Mouse (Mus musculus) intestine, embryonic 16.5 days (tissue): ENCODE measurements around the gene Adamtsl1. TPM values are rescaled to one million over a fixed set of nuclear protein-coding genes. Genes with fewer than 3 reads are reported as not detected.

Experiments
- ATAC-seq: fragments of 200-750 bp; cut with Nextera tagmentation; 2 replicates; pipeline ENCODE4 v1.8.0; 2017; ENCODE audit warnings: moderate TSS enrichment, moderate library complexity
- H3K27ac ChIP-seq: fragments of 300-500 bp; sonication (generic); 2 replicates; pipeline ENCODE4 v1.5.1; 2014; ENCODE audit warnings: mild to moderate bottlenecking, low read length
- H3K27me3 ChIP-seq: fragments of 300-500 bp; sonication (generic); replicated peaks from 2 replicates; pipeline ENCODE4 v1.6.1; 2014; ENCODE audit warnings: low read length, control low read depth, mixed read lengths; ENCODE audit not compliant: control insufficient read depth, insufficient read depth
- H3K36me3 ChIP-seq: fragments of 300-500 bp; sonication (generic); 2 replicates; pipeline ENCODE4 v1.6.1; 2014; ENCODE audit warnings: low read length, control low read depth; ENCODE audit not compliant: control insufficient read depth, insufficient read depth
- H3K4me1 ChIP-seq: fragments of 300-500 bp; sonication (generic); 2 replicates; pipeline ENCODE4 v1.6.1; 2014; ENCODE audit warnings: low read length, control low read depth, mixed read lengths; ENCODE audit not compliant: control insufficient read depth, insufficient read depth
- H3K4me2 ChIP-seq: fragments of 300-500 bp; sonication (generic); 2 replicates; pipeline ENCODE4 v1.6.1; 2014; ENCODE audit warnings: low read depth, low read length, control low read depth
- H3K4me3 ChIP-seq: fragments of 300-500 bp; sonication (generic); 2 replicates; pipeline ENCODE4 v1.5.1; 2014; ENCODE audit warnings: mild to moderate bottlenecking, low read length
- H3K9ac ChIP-seq: fragments of 300-500 bp; sonication (generic); 2 replicates; pipeline ENCODE4 v1.6.1; 2014; ENCODE audit warnings: low read depth, low read length
- H3K9me3 ChIP-seq: fragments of 300-500 bp; sonication (generic); 2 replicates; pipeline ENCODE4 v1.6.1; 2016; ENCODE audit warnings: low read length, control low read depth; ENCODE audit not compliant: control insufficient read depth
- WGBS: fragments of 180-500 bp; shearing (Covaris S2); extraction: QIAGEN DNeasy Blood & Tissue Kit; methylation state at CpG from one replicate; pipeline ENCODE4 v1.1.7; 2014; 5-methylcytosine and 5-hydroxymethylcytosine counted together
- polyA plus RNA-seq: library from polyadenylated mRNA; unstranded; fragments of >200 nt; fragmentation: Nextera tagmentation; extraction: Ambion mirVana; gene quantifications from 2 replicates; pipeline ENCODE4 v1.2.1, GENCODE M21; 2015

The Adamtsl1 gene
- polyA plus RNA-seq, 1 experiment from 2014 or later = 6.6 TPM

GRCm38 (mm10) chr4:86435631-86436030 lies 921.7 kb downstream of the Adamtsl1 start:
- H3K4me2 ChIP-seq = no peak overlapping the region
- no peaks in the 10 kb centered on the region for H3K4me1 ChIP-seq
- no peaks in the 10 kb centered on the region for H3K36me3 ChIP-seq
- 74% methylated on average over 3 of the region's 3 CpGs for WGBS
- no peaks in the 10 kb centered on the region for H3K27me3 ChIP-seq
- no peaks in the 10 kb centered on the region for H3K9me3 ChIP-seq
- H3K4me3 ChIP-seq = no peak overlapping the region
- no peak overlapping the region for H3K9ac ChIP-seq
- no peak overlapping the region for H3K27ac ChIP-seq
- no peak for ATAC-seq

GRCm38 (mm10) chr4:86436336-86436735 lies 922.4 kb downstream of the Adamtsl1 start:
- 69% methylated on average over 3 of the region's 3 CpGs for WGBS
- H3K4me2 ChIP-seq = no peak overlapping the region

GRCm38 (mm10) chr4:86450468-86450867 lies 936.5 kb downstream of the Adamtsl1 start:
- 89% methylated on average over 3 of the region's 3 CpGs for WGBS
- no peaks in the 10 kb centered on the region for H3K36me3 ChIP-seq

More at GRCm38 (mm10) chr4:86436336-86436735, 922.4 kb downstream of the Adamtsl1 start:
- no peak overlapping the region for H3K27ac ChIP-seq
- H3K27me3 ChIP-seq = no peaks in the 10 kb centered on the region
- no peak overlapping the region for H3K9ac ChIP-seq
- H3K4me1 ChIP-seq = no peaks in the 10 kb centered on the region
- no peaks in the 10 kb centered on the region for H3K36me3 ChIP-seq
- H3K4me3 ChIP-seq = no peak overlapping the region
- ATAC-seq = no peak
- no peaks in the 10 kb centered on the region for H3K9me3 ChIP-seq

GRCm38 (mm10) chr4:86464808-86465207 lies 950.8 kb downstream of the Adamtsl1 start:
- no peaks in the 10 kb centered on the region for H3K27me3 ChIP-seq
- WGBS = 93% methylated on average over 5 of the region's 5 CpGs
- H3K4me1 ChIP-seq = no peaks in the 10 kb centered on the region
- H3K27ac ChIP-seq = no peak overlapping the region
- H3K36me3 ChIP-seq = no peaks in the 10 kb centered on the region
- no peaks in the 10 kb centered on the region for H3K9me3 ChIP-seq
- no peak overlapping the region for H3K4me2 ChIP-seq
- no peak overlapping the region for H3K9ac ChIP-seq
- H3K4me3 ChIP-seq = no peak overlapping the region
- no peak for ATAC-seq

More at GRCm38 (mm10) chr4:86450468-86450867, 936.5 kb downstream of the Adamtsl1 start:
- Histone ChIP-seq H3K4me2 (no peak overlapping the region), H3K9ac (no peak overlapping the region), H3K27me3 (no peaks in the 10 kb centered on the region), H3K9me3 (no peaks in the 10 kb centered on the region), H3K4me1 (no peaks in the 10 kb centered on the region), H3K4me3 (no peak overlapping the region), H3K27ac (no peak overlapping the region)
- ATAC-seq = no peak
